Mouse (Mus musculus) heart, adult 2 months (tissue): Measurements from ENCODE around the gene Cdkn2a. TPM values are rescaled to one million over a fixed set of nuclear protein-coding genes. Genes with fewer than 3 reads are reported as not detected.

ENCODE experiments used
- DNase-seq, 2 experiments: peaks; one replicate each; pipeline ENCODE4 v3.0.0; 2021
- H3K27ac ChIP-seq: fragments of 200-600 bp; 2 replicates; pipeline ENCODE4 v1.8.1; 2022
- H3K27me3 ChIP-seq: fragments of 200-500 bp; 2 replicates; pipeline ENCODE4 v1.6.1; 2012; ENCODE audit warnings: mild to moderate bottlenecking, low read length, inconsistent platforms, mixed read lengths; ENCODE audit not compliant: control insufficient read depth, insufficient read depth
- H3K36me3 ChIP-seq: fragments of 200-500 bp; 2 replicates; pipeline ENCODE4 v1.6.1; 2012; ENCODE audit warnings: low read length, inconsistent platforms; ENCODE audit not compliant: control insufficient read depth, insufficient read depth
- H3K4me1 ChIP-seq: fragments of 200-500 bp; 2 replicates; pipeline ENCODE4 v1.6.1; 2011; ENCODE audit warnings: low read length; ENCODE audit not compliant: control insufficient read depth, insufficient read depth
- H3K4me3 ChIP-seq: fragments of 200-600 bp; 2 replicates; pipeline ENCODE4 v1.8.1; 2022
- H3K79me2 ChIP-seq: fragments of 200-500 bp; replicated peaks from 2 replicates; pipeline ENCODE4 v1.6.1; 2012; ENCODE audit warnings: mild to moderate bottlenecking, inconsistent platforms, low read length, moderate library complexity, mixed read lengths; ENCODE audit not compliant: control insufficient read depth, insufficient read depth
- H3K9ac ChIP-seq: fragments of 200-500 bp; 2 replicates; pipeline ENCODE4 v1.6.1; 2012; ENCODE audit warnings: low read depth, mild to moderate bottlenecking, control low read depth, inconsistent platforms, low read length, mixed read lengths
- CTCF ChIP-seq: fragments of 200-600 bp; IDR thresholded peaks from 2 replicates; pipeline ENCODE4 v1.8.1; 2022; ENCODE audit warnings: antibody characterized with exemption, mild to moderate bottlenecking, moderate library complexity
- EP300 ChIP-seq: fragments of 200-500 bp; IDR thresholded peaks from 2 replicates; pipeline ENCODE4 v1.6.1; 2011; ENCODE audit warnings: low read depth, low read length, control low read depth; ENCODE audit not compliant: insufficient read depth
- POLR2A ChIP-seq: fragments of 200-500 bp; IDR thresholded peaks from 2 replicates; pipeline ENCODE4 v1.6.1; 2011; ENCODE audit warnings: mild to moderate bottlenecking, low read depth, low read length, control low read depth; ENCODE audit not compliant: insufficient read depth
- WGBS: fragments of 180-500 bp; shearing (Covaris S2); methylation state at CpG from one replicate; pipeline ENCODE4 v1.1.7; 2018; 5-methylcytosine and 5-hydroxymethylcytosine counted together
- intact Hi-C: fragments of 180-260 bp; cut with DNase I; formaldehyde crosslinking; loops from one replicate; pipeline ENCODE4 v1.15.1; 2025
- polyA plus RNA-seq: library from polyadenylated mRNA; depleted of rRNA; stranded (reverse); fragments of >200 nt; gene quantifications from 2 replicates; pipeline ENCODE4 v1.2.3, GENCODE M21; 2012
- total RNA-seq, 2 experiments: library from RNA; stranded (reverse); gene quantifications; 2 replicates each; pipeline ENCODE4 v1.2.3; 2021

Gene Cdkn2a
- total and polyA plus RNA-seq, 3 experiments: 0.31 TPM; not detected in 2

DNA sequence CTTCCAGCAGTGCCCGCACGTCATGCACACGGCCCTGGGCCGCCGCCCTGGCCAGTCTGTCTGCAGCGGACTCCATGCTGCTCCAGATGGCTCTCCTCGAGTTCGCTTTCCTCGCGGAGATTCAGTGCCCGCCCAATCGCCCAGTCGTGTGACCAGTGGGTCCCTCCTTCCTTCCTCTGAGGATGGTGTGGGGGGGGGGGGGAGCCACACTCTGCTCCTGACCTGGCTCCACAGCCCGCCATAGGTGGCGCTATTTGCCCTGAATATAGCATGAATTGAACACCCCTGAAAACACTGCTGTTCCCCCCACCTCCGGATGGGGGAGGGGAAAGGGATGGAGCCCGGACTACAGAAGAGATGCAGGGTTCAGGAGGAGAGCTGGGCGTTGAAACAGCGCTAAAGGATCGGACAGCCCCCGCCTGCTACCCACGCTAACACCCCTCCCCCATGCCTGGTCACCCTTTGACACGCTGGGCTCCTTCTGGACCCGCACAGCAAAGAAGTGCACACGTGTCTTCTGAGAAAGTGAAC is 12.4 kb downstream of the Cdkn2a start:
- Histone ChIP-seq H3K27me3 (peaks cover 18% of the 10 kb centered on the region), H3K79me2 (no peaks in the 10 kb centered on the region), H3K4me1 (no peaks in the 10 kb centered on the region), H3K9ac (no peak overlapping the region), H3K36me3 (no peaks in the 10 kb centered on the region), H3K27ac (no peak overlapping the region), H3K4me3 (no peak overlapping the region)
- TF ChIP-seq EP300 (no peak), CTCF (peak; percentile 34), POLR2A (no peak)
- DNase-seq: peak in 1 of 2 experiments; percentile 22
- whole genome bisulfite sequencing: 2% methylated on average over 25 of the region's 25 CpGs
- intact Hi-C loops: no loop called here

DNA sequence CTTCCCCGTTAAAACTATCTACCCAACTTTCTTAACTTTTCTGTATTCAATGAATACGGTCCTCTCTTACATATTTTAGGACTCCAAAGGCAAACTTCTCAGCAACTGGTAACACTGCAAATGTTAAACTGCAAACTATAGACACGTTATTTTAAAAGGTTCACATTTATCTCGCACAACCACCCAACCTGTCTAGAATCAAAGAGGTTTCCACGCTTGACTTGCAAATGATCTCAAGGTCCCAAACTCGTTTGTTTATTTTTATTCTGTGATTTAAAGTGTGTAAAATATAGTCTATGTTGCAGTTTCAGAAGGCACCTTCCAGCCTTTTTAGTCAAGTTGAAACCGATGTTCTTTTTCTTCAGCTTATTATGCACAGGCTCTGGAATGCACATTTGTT is 13.2 kb downstream of the Cdkn2a start:
- no peak for DNase-seq
- intact Hi-C loops: no loop called here
- no peak for TF ChIP-seq EP300
- TF ChIP-seq POLR2A: no peak
- TF ChIP-seq CTCF: no peak
- WGBS: 6% methylated on average over 7 of the region's 7 CpGs
- no peak overlapping the region for H3K9ac ChIP-seq
- H3K27me3 ChIP-seq: peaks cover 24% of the 10 kb centered on the region
- H3K4me1 ChIP-seq: no peaks in the 10 kb centered on the region
- no peaks in the 10 kb centered on the region for H3K36me3 ChIP-seq
- H3K79me2 ChIP-seq: no peaks in the 10 kb centered on the region
- H3K27ac ChIP-seq: no peak overlapping the region
- no peak overlapping the region for H3K4me3 ChIP-seq

DNA sequence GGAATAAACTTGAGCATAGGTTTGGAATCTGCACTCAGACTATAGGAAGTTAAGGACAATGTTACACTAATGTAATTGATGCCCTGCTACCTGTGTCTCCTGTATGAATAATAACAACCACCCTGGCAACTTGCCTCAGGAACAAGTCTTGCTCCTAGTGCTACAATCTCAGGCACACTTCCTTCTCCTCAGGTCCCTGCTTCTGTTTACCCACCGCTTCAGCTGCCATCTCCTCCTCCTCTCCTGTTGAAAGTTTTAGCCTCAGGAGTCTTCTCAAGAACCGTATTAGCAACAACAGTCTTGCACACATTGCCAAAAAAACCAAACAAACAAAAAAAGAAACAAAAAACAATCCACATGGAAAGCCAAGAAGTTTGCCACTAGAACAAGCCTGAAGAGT is 14.8 kb downstream of the Cdkn2a start:
- Histone ChIP-seq H3K36me3 (no peaks in the 10 kb centered on the region), H3K4me3 (no peak overlapping the region), H3K4me1 (no peaks in the 10 kb centered on the region), H3K9ac (no peak overlapping the region), H3K27me3 (peaks cover 33% of the 10 kb centered on the region), H3K27ac (no peak overlapping the region), H3K79me2 (no peaks in the 10 kb centered on the region)
- intact Hi-C loops: no loop called here
- WGBS: 5% methylated on average over 2 of the region's 2 CpGs
- no peak for DNase-seq
- TF ChIP-seq EP300: no peak
- no peak for TF ChIP-seq POLR2A
- no peak for TF ChIP-seq CTCF

DNA sequence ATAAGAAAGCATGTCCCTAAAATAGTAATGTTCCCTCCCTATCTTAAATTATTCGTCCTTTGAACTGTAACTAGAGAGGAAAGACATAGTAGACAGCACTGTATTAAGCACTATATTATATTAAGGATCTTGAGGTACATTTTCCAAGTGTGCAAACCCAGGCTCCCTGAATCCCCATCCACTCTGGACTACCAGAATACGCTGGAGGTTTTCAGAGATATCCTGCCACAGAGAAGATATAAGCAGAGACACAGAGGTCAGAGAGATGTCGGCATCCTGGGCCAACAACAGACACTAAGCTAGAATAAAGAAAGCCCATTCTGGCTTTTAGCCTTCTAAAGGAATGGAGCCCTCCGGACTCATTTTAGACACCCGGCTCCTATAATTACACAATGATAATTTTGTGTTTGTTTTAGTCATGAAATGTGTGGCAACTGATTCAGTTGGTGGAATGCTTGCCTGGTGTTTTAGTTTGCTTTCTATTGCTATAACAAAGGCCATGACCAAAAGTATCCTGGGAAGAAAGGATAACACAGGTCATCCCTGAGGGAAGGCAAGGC is 17.0 kb downstream of the Cdkn2a start:
- TF ChIP-seq CTCF (no peak), EP300 (no peak), POLR2A (no peak)
- H3K27ac ChIP-seq: no peak overlapping the region
- intact Hi-C loops: no loop called here
- H3K36me3 ChIP-seq: no peaks in the 10 kb centered on the region
- H3K4me3 ChIP-seq: no peak overlapping the region
- no peak for DNase-seq
- H3K4me1 ChIP-seq: no peaks in the 10 kb centered on the region
- peaks cover 42% of the 10 kb centered on the region for H3K27me3 ChIP-seq
- no peaks in the 10 kb centered on the region for H3K79me2 ChIP-seq
- H3K9ac ChIP-seq: no peak overlapping the region
- 12% methylated on average over 5 of the region's 5 CpGs for WGBS

DNA sequence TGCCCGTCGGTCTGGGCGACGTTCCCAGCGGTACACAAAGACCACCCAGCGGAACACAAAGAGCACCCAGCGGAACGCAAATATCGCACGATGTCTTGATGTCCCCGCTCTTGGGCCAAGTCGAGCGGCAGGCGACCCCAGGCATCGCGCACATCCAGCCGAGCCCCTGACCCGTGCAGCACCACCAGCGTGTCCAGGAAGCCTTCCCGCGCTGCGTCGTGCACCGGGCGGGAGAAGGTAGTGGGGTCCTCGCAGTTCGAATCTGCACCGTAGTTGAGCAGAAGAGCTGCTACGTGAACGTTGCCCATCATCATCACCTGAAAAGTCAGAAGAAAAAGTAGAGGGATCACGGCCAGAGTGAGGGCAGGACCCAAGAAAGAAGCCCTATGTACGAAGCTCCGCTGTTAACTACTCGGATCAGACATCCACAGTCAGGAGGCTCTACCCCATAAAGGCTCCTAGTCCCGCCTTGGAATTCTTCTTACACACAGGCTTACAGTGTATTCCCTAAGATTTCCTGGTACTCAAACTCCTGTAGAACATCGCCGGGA is 17.7 kb downstream of the Cdkn2a start:
- no peak overlapping the region for H3K9ac ChIP-seq
- no peaks in the 10 kb centered on the region for H3K4me1 ChIP-seq
- no peak for DNase-seq
- H3K4me3 ChIP-seq: no peak overlapping the region
- intact Hi-C loops: no loop called here
- peaks cover 38% of the 10 kb centered on the region for H3K27me3 ChIP-seq
- H3K79me2 ChIP-seq: no peaks in the 10 kb centered on the region
- H3K27ac ChIP-seq: no peak overlapping the region
- TF ChIP-seq POLR2A (no peak), CTCF (no peak), EP300 (no peak)
- no peaks in the 10 kb centered on the region for H3K36me3 ChIP-seq
- 3% methylated on average over 37 of the region's 37 CpGs for WGBS

DNA sequence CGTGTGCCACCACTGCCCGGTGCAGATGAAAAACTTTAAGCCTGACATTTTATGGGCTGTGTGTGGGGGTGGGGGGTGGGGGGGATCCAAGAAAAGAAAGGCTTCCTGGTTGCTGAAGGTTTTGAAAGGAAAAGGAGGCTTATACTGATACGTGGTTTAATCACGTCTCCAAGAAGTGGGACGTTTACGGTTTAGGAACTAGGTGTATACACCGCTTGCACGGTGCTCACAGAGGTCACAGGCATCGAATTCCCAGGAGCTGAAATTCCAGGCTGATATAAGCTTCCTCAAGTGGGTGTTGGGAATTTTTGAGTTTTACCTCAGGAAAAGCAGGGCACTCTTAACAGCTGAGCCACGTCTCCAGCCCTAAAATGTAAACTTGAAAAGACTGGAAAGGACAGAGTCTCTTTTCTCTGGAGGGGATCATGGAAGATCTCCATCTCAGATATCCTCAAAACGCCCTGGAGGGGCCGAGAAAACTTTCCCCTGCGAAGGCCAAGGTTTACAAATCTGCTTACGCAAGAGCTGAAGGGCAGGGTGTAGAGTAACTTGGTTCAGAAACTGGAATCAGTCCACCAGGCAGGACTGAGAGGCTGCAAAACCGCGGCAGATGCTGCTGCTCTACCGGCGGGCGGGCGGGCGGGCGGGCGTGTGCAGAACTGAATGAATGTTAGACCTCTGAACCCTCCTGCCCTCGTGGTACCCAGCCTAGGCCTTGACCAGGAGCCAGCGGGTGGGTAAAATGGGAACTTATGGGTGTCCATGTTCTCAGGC is 18.5 kb downstream of the Cdkn2a start:
- H3K27me3 ChIP-seq: peaks cover 37% of the 10 kb centered on the region
- no peak overlapping the region for H3K27ac ChIP-seq
- no peaks in the 10 kb centered on the region for H3K36me3 ChIP-seq
- intact Hi-C loops: no loop called here
- 10% methylated on average over 25 of the region's 25 CpGs for WGBS
- no peak overlapping the region for H3K9ac ChIP-seq
- H3K4me3 ChIP-seq: no peak overlapping the region
- DNase-seq: peak in 1 of 2 experiments; percentile 16
- H3K4me1 ChIP-seq: no peaks in the 10 kb centered on the region
- TF ChIP-seq CTCF (no peak), POLR2A (no peak), EP300 (no peak)
- no peaks in the 10 kb centered on the region for H3K79me2 ChIP-seq
